Mouse (Mus musculus): Measurements from ENCODE around the gene Fam131c.
A peak's percentile ranks its signal among the peaks of the same experiment; 100 is the strongest.

The Fam131c gene

DNA sequence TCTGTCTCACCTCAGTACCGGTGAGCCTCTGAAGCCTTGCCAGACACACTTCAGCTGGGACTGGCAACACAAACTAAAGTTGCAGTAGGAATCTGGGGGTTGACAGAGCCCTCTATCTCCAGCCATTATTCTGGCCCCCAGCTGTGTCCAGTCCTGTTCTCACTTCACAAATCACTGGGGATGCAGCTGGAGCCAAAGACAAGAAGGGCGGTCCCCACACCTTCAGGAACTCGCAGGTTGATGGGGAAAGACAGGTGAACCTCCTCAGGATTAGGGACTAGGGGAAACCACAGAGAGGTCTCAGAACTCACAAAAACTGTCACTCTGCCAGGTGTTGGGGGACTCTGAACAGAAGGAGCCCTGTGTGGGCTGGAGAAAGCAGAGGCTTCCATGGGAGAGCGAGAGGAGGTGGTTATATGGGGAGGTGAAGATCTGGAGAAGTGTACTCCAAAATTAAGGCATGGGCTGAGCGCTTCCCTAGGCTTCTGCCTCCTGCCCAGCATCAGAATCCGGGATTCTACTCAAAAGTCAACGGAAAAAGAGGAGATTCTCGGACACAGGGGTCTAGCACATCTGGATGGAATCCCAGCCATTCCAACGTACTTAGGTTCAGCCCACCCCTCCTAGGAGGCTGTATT is 52.3 kb downstream of the Fam131c start, which contains the start of gene Hspb7:
TSS of gene Hspb7 (plus strand) at position 588 of the 638 bp plus-strand sequence.
- no peak for TF ChIP-seq POU5F1 (IDR thresholded peaks at IDR 0.05; ENCODE audit: borderline replicate concordance, low read length)
- no peak for TF ChIP-seq NANOG (IDR thresholded peaks at IDR 0.05; ENCODE audit: borderline replicate concordance, low read length)
- no peak for TF ChIP-seq CTCF (conservative IDR thresholded peaks at IDR 0.05; ENCODE audit: low read length)
- Histone ChIP-seq H3K9me3 (ENCODE audit: low read length) (no peaks in the 10 kb centered on the region), H3K4me1 (replicated peaks; ENCODE audit: low read depth, low read length) (peaks cover 31% of the 10 kb centered on the region), H3K27me3 (ENCODE audit: insufficient read depth, low read length) (peaks cover 34% of the 10 kb centered on the region), H3K4me3 (replicated peaks; ENCODE audit: low read length) (no peak within 1 kb of the TSS; the same call in 1 of the 2 replicates), H3K36me3 (ENCODE audit: insufficient read depth, low read length) (no peaks in the 10 kb centered on the region)

DNA sequence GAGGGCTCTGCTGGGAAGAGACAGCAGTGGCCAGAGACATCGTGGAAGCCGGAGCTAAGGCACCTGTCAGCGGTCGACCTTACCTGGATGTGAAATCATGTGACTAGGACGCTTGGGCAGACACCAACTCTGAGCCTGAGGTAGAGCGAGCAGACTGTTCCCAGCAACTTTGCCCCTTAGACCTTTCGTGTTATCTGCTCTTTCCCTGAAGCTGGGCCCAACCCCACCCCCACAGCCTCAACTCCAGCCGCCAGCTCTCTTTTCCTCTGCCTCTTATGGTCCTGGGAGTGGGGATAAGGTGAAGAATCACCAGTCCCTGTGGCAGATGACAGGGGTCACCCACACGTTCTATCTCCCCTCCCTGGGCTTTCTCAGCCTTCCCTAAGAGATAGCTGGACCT is 52.9 kb downstream of the Fam131c start:
- no peak for TF ChIP-seq POU5F1 (IDR thresholded peaks at IDR 0.05; ENCODE audit: borderline replicate concordance, low read length)
- H3K27me3 ChIP-seq (ENCODE audit: insufficient read depth, low read length), result peaks cover 28% of the 10 kb centered on the region
- peaks cover 32% of the 10 kb centered on the region for H3K4me1 ChIP-seq (replicated peaks; ENCODE audit: low read depth, low read length)
- H3K4me3 ChIP-seq (replicated peaks; ENCODE audit: low read length), result no peak overlapping the region; the same call in 1 of the 2 replicates
- no peaks in the 10 kb centered on the region for H3K9me3 ChIP-seq (ENCODE audit: low read length)
- no peaks in the 10 kb centered on the region for H3K36me3 ChIP-seq (ENCODE audit: insufficient read depth, low read length)

DNA sequence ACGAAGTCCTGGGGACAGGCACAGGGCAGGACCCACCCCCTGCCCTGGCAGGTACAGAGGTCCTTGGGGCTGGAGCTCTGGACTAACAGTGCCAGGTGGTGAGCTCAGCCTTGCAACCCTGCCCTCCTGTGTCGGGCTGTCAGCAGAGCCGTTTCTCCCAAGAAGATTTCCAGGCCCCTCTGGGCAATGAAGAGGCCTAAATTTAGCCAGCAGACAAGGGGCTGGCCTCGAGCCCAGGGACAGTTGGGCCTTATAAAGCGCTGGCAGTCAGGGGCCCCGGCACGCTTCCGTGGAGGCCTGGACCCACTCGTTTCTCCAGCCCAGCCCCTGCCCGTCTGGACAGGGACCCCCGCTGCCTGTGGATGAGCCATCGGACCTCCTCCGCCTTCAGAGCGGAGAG is 53.4 kb downstream of the Fam131c start:
- H3K27me3 ChIP-seq (ENCODE audit: insufficient read depth, low read length), result peaks cover 23% of the 10 kb centered on the region
- peaks cover 35% of the 10 kb centered on the region for H3K4me1 ChIP-seq (replicated peaks; ENCODE audit: low read depth, low read length)
- no peaks in the 10 kb centered on the region for H3K36me3 ChIP-seq (ENCODE audit: insufficient read depth, low read length)
- no peak overlapping the region; the same call in 1 of the 2 replicates for H3K4me3 ChIP-seq (replicated peaks; ENCODE audit: low read length)
- TF ChIP-seq POU5F1 (IDR thresholded peaks at IDR 0.05; ENCODE audit: borderline replicate concordance, low read length) (no peak), NANOG (IDR thresholded peaks at IDR 0.05; ENCODE audit: borderline replicate concordance, low read length) (no peak)
- H3K9me3 ChIP-seq (ENCODE audit: low read length), result no peaks in the 10 kb centered on the region

DNA sequence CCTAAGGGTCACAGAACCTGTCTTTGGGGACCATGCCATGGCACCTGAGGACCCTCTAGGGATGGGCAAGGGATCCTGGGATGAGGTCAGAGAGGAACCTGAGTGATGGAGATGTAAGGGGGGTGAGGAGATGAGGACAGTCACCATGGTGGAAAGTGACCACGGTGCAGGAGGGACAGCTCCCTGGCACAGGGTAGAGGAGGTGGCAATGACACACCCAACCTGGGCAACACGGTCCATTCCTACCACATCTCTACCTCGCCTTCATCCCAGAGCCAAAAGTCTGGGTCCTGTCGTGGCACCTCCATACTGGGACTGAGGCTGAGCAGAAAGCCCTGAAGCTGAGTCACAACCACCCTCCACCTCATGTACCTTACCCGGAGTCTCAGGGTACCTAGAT is 54.8 kb downstream of the Fam131c start:
- no peaks in the 10 kb centered on the region for H3K9me3 ChIP-seq (ENCODE audit: low read length)
- H3K36me3 ChIP-seq (ENCODE audit: insufficient read depth, low read length), result no peaks in the 10 kb centered on the region
- TF ChIP-seq CTCF (conservative IDR thresholded peaks at IDR 0.05; ENCODE audit: low read length) (no peak), NANOG (IDR thresholded peaks at IDR 0.05; ENCODE audit: borderline replicate concordance, low read length) (no peak), POU5F1 (IDR thresholded peaks at IDR 0.05; ENCODE audit: borderline replicate concordance, low read length) (no peak)
- H3K4me1 ChIP-seq (replicated peaks; ENCODE audit: low read depth, low read length), result peaks cover 49% of the 10 kb centered on the region
- peaks cover 23% of the 10 kb centered on the region for H3K27me3 ChIP-seq (ENCODE audit: insufficient read depth, low read length)
- H3K4me3 ChIP-seq (replicated peaks; ENCODE audit: low read length), result no peak overlapping the region

DNA sequence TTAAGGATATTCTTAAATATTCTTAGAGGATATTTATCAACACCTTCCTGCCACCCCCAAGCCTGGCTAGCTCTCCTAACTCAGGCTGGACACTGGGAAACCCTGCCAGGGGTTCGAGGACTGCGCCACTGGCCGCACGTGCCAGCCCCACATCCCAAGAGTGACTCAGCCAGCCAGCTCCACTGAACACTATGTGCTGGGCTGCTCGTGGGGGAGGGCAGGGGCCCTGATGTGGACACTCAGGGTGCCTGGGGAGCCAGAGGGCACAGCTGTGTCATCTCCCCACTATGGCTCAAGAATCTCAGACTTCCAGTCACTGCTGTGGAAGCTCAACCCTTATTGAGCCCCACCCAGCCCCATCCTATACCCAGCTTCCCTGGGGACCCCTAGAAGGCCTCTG is 55.3 kb downstream of the Fam131c start:
- Histone ChIP-seq H3K36me3 (ENCODE audit: insufficient read depth, low read length) (no peaks in the 10 kb centered on the region), H3K4me3 (replicated peaks; ENCODE audit: low read length) (no peak overlapping the region), H3K9me3 (ENCODE audit: low read length) (no peaks in the 10 kb centered on the region), H3K27me3 (ENCODE audit: insufficient read depth, low read length) (peaks cover 23% of the 10 kb centered on the region), H3K4me1 (replicated peaks; ENCODE audit: low read depth, low read length) (peaks cover 53% of the 10 kb centered on the region)
- TF ChIP-seq POU5F1 (IDR thresholded peaks at IDR 0.05; ENCODE audit: borderline replicate concordance, low read length), result no peak
- TF ChIP-seq CTCF (conservative IDR thresholded peaks at IDR 0.05; ENCODE audit: low read length), result no peak
- no peak for TF ChIP-seq NANOG (IDR thresholded peaks at IDR 0.05; ENCODE audit: borderline replicate concordance, low read length)

DNA sequence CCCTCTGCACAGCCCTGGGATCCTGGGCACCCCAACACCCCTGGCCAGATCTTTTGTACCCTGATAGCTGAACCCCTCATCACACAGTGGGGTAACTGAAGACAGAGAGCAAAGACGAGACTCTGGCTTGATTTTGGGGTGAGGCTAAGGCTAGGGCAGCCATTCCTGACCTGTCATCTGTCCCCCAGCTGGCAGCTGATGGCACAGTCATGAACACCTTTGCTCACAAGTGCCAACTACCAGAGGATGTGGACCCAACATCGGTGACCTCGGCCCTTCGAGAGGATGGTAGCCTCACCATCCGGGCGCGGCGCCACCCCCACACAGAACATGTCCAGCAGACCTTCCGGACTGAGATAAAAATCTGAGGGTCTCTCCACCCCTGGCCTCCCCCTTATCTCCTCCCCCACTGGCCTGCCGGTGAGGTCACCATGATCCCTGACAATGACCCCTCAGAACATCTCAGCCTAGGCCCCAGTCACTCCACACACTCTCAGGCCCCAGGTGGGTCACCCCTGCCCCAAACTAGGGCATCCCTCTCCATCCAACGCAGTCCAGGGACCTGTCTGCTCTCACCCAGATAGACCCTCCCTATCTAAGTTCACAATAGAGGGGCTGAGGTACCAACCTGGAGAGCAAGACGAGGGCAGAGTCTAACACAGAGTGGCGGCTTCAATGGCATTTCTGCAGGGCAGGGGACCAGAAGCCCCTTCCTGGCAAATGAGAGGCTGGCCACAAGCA is 55.8 kb downstream of the Fam131c start:
- Histone ChIP-seq H3K36me3 (ENCODE audit: insufficient read depth, low read length) (no peaks in the 10 kb centered on the region), H3K27me3 (ENCODE audit: insufficient read depth, low read length) (peaks cover 23% of the 10 kb centered on the region), H3K4me3 (replicated peaks; ENCODE audit: low read length) (no peak overlapping the region), H3K4me1 (replicated peaks; ENCODE audit: low read depth, low read length) (peaks cover 53% of the 10 kb centered on the region), H3K9me3 (ENCODE audit: low read length) (no peaks in the 10 kb centered on the region)
- TF ChIP-seq NANOG (IDR thresholded peaks at IDR 0.05; ENCODE audit: borderline replicate concordance, low read length), result no peak
- no peak for TF ChIP-seq CTCF (conservative IDR thresholded peaks at IDR 0.05; ENCODE audit: low read length)
- TF ChIP-seq POU5F1 (IDR thresholded peaks at IDR 0.05; ENCODE audit: borderline replicate concordance, low read length), result no peak

DNA sequence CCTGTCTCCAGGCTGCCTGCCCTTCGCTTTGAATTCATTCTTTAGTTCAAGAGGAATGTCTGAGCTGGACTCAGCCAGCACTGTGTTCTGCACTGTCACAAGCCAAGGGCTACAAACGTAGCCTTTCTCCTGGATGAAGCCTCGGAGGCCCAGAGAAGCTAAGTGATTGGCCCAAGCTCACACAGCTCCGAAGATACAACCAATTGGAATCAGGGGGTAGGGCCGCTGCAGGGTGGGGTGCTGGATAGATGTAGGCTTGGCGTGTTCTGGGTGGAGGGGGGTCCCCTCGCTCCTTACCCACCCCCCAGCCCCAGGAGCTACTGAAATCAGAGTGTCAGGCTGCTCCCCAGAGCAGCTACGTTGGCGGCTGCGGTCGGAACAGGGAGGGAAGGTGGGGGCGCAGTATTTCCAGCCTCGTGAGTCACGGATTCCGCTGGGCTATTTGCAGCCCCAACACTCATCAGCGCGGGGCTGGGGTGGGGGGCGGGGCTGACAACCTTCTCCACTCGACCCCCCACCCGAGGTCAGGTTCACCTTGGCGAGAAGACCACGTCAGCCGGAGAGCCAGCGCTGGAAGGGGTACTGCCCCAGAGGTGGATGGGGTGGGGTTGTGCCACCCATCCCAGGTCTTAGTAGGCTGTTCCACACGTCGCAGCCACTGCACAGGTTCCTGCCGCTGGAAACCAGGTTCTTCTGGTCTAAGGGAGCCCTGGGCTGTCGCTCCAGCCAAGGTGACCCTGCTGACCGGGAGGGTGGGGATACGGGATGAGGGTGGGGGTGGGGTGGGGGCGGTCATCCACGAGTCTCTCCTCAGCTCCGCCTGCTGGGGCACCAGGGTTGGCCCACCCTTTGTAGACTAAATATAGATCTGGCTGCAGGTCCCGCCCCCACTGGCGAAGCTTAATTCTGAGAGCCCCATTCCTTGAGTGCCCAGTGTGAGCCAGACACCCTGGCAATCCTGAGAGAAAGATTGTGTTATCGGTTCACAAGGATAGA is 57.8 kb downstream of the Fam131c start:
- peaks cover 44% of the 10 kb centered on the region for H3K4me1 ChIP-seq (replicated peaks; ENCODE audit: low read depth, low read length)
- no peaks in the 10 kb centered on the region for H3K36me3 ChIP-seq (ENCODE audit: insufficient read depth, low read length)
- no peak for TF ChIP-seq CTCF (conservative IDR thresholded peaks at IDR 0.05; ENCODE audit: low read length)
- TF ChIP-seq NANOG (IDR thresholded peaks at IDR 0.05; ENCODE audit: borderline replicate concordance, low read length), result no peak
- TF ChIP-seq POU5F1 (IDR thresholded peaks at IDR 0.05; ENCODE audit: borderline replicate concordance, low read length), result no peak
- peak overlapping the region; percentile 68 for H3K4me3 ChIP-seq (replicated peaks; ENCODE audit: low read length)
- H3K27me3 ChIP-seq (ENCODE audit: insufficient read depth, low read length), result peaks cover 23% of the 10 kb centered on the region
- H3K9me3 ChIP-seq (ENCODE audit: low read length), result no peaks in the 10 kb centered on the region
